In genomic region chr8:77086036-77086435, GRCm38 (mm10) we compare ENCODE assay signal across 14 mouse cellular contexts.
DNase-seq lines count a peak whose midpoint lies in the region; ATAC-seq and TF ChIP-seq lines count a peak whose summit lies in the region.
"Had no signal": no experiment of that assay in that cellular context is flagged by ENCODE, and none has a peak within 500 bp of the region (broad histone marks: within the 10 kb centered on the region; RNA-seq: fewer than 3 reads in every experiment).

No protein-coding gene starts in this region.

- no peaks in the 10 kb centered on the region for H3K4me1 ChIP-seq in kidney, postnatal 0 days (replicated peaks; ENCODE audit: insufficient read depth, low read length)
- peaks cover 19% of the 10 kb centered on the region for H3K4me1 ChIP-seq in embryonic facial prominence, embryonic 15.5 days
- H3K4me1 ChIP-seq: lung, embryonic 15.5 days; megakaryocyte, embryonic 14.5 days had no signal

- no peak overlapping the region for H3K27ac ChIP-seq in kidney, postnatal 0 days
- 0 out of 2 replicates have a peak overlapping the region, but pooled peaks have one; percentile 18 for H3K27ac ChIP-seq in embryonic facial prominence, embryonic 15.5 days (replicated peaks)
- H3K27ac ChIP-seq: gastrocnemius, adult 2 months; lung, embryonic 15.5 days had no signal

- no peaks in the 10 kb centered on the region for H3K9me3 ChIP-seq in kidney, postnatal 0 days (replicated peaks; ENCODE audit: low read length)
- no peaks in the 10 kb centered on the region for H3K9me3 ChIP-seq in embryonic facial prominence, embryonic 15.5 days (replicated peaks)
- H3K9me3 ChIP-seq: lung, embryonic 15.5 days had no signal

- H3K9ac ChIP-seq in kidney, postnatal 0 days (ENCODE audit: low read depth, low read length) = no peak overlapping the region
- H3K9ac ChIP-seq in embryonic facial prominence, embryonic 15.5 days = no peak overlapping the region
- H3K9ac ChIP-seq: lung, embryonic 15.5 days had no signal

- DNase-seq in kidney, postnatal 0 days (ENCODE audit: low spot score) = peak; percentile 10
- DNase-seq in kidney, postnatal 14 days = no peak
- DNase-seq in left cerebral cortex, postnatal 10 days (ENCODE audit: extremely low spot score in 1 of 2, low spot score in 2 of 2) = peak; percentile 28 to 41
- DNase-seq in right cerebral cortex, postnatal 25 days = peak; percentile 10
- DNase-seq in adrenal gland, adult 8-10 months = no peak
- no peak for DNase-seq in embryo, embryonic 9.5 days (ENCODE audit: extremely low spot score)
- DNase-seq: cerebellum, postnatal 36 days; gastrocnemius, adult 2 months; thymus, postnatal 36 days had no signal

- TF ChIP-seq CTCF in kidney, postnatal 0 days (IDR thresholded peaks at IDR 0.05; ENCODE audit: low read depth) = no peak

- no peak overlapping the region for H3K4me3 ChIP-seq in kidney, postnatal 0 days (replicated peaks; ENCODE audit: low read depth, low read length)
- no peak overlapping the region for H3K4me3 ChIP-seq in embryonic facial prominence, embryonic 15.5 days (replicated peaks)
- H3K4me3 ChIP-seq: gastrocnemius, adult 2 months; lung, embryonic 15.5 days; megakaryocyte, embryonic 14.5 days had no signal

- no peaks in the 10 kb centered on the region for H3K36me3 ChIP-seq in kidney, postnatal 0 days (ENCODE audit: insufficient read depth, low read length)
- H3K36me3 ChIP-seq in embryonic facial prominence, embryonic 15.5 days = no peaks in the 10 kb centered on the region
- H3K36me3 ChIP-seq: lung, embryonic 15.5 days had no signal

- ATAC-seq in kidney, postnatal 0 days (replicated peaks; ENCODE audit: low FRiP score, low read depth) = no peak
- no peak for ATAC-seq in embryonic facial prominence, embryonic 15.5 days (ENCODE audit: insufficient number of reproducible peaks, low FRiP score, low TSS enrichment, low read depth)
- ATAC-seq: CD4-positive, CD25-positive, alpha-beta regulatory T cell, adult 4 months; hindbrain, embryonic 16.5 days had no signal

- no peaks in the 10 kb centered on the region for H3K27me3 ChIP-seq in kidney, postnatal 0 days (ENCODE audit: insufficient read depth, low read length)
- no peaks in the 10 kb centered on the region for H3K27me3 ChIP-seq in embryonic facial prominence, embryonic 15.5 days
- H3K27me3 ChIP-seq: lung, embryonic 15.5 days; megakaryocyte, embryonic 14.5 days had no signal

- H3K4me2 ChIP-seq in kidney, postnatal 0 days (ENCODE audit: low read length) = no peak overlapping the region
- H3K4me2 ChIP-seq in embryonic facial prominence, embryonic 15.5 days (replicated peaks) = no peak overlapping the region; the same call in 1 of the 2 replicates
- H3K4me2 ChIP-seq: lung, embryonic 15.5 days had no signal

- intact Hi-C loops in left cerebral cortex, postnatal 10 days (cut with DNase I) = no loop called here

- 66% methylated on average over 8 of the region's 8 CpGs for WGBS in kidney, postnatal 0 days
- WGBS in embryonic facial prominence, embryonic 15.5 days = 33% methylated on average over 8 of the region's 8 CpGs

Comparison
In these comparisons a context has a peak if more than half of its experiments do, and no peak if none do; other contexts are left out.
1. DNase-seq: peak in kidney, postnatal 0 days (single experiment), left cerebral cortex, postnatal 10 days (2 of 2) and right cerebral cortex, postnatal 25 days (single experiment); none in kidney, postnatal 14 days (single experiment), adrenal gland, adult 8-10 months (single experiment) and embryo, embryonic 9.5 days (single experiment).